Mouse (Mus musculus) adrenal gland (tissue): Measurements from ENCODE around the gene Pde4b.

ENCODE experiments used
- intact Hi-C: fragments of 180-260 bp; cut with DNase I; formaldehyde crosslinking; loops from one replicate; pipeline ENCODE4 v1.15.1; 2025

The Pde4b gene

GRCm38 (mm10) chr4:102531729-102532128, 444.4 kb downstream of the Pde4b start:
- intact Hi-C loops = no loop called here

GRCm38 (mm10) chr4:102533183-102534048, 446.1 kb downstream of the Pde4b start:
- intact Hi-C loops = no loop called here

GRCm38 (mm10) chr4:102534049-102534730, 446.8 kb downstream of the Pde4b start:
- intact Hi-C loops = no loop called here

- intact Hi-C loops = no loop called here
Measured at GRCm38 (mm10) chr4:102535886-102536285, 448.5 kb downstream of the Pde4b start.

GRCm38 (mm10) chr4:102538266-102538665, 450.9 kb downstream of the Pde4b start:
- intact Hi-C loops = no loop called here

GRCm38 (mm10) chr4:102538793-102539192, 451.4 kb downstream of the Pde4b start:
- intact Hi-C loops = no loop called here

GRCm38 (mm10) chr4:102539598-102540180, 452.3 kb downstream of the Pde4b start:
- intact Hi-C loops = no loop called here

- intact Hi-C loops = no loop called here
Measured at GRCm38 (mm10) chr4:102542976-102543375, 455.6 kb downstream of the Pde4b start.

GRCm38 (mm10) chr4:102545226-102545625, 457.9 kb downstream of the Pde4b start:
- intact Hi-C loops = no loop called here

GRCm38 (mm10) chr4:102555566-102555965, 468.2 kb downstream of the Pde4b start:
- intact Hi-C loops = no loop called here

- intact Hi-C loops = no loop called here
Measured at GRCm38 (mm10) chr4:102557006-102557405, 469.7 kb downstream of the Pde4b start.

GRCm38 (mm10) chr4:102557508-102558220, 470.3 kb downstream of the Pde4b start:
- intact Hi-C loops = no loop called here

- intact Hi-C loops = no loop called here
Measured at GRCm38 (mm10) chr4:102558328-102558727, 471.0 kb downstream of the Pde4b start.

- intact Hi-C loops = no loop called here
Measured at GRCm38 (mm10) chr4:102560676-102561280, 473.4 kb downstream of the Pde4b start.

- intact Hi-C loops = no loop called here
Measured at GRCm38 (mm10) chr4:102563273-102563855, 476.0 kb downstream of the Pde4b start.

GRCm38 (mm10) chr4:102564286-102564685, 476.9 kb downstream of the Pde4b start:
- intact Hi-C loops = no loop called here

GRCm38 (mm10) chr4:102566421-102566820, 479.1 kb downstream of the Pde4b start:
- intact Hi-C loops = no loop called here

GRCm38 (mm10) chr4:102567111-102567510, 479.8 kb downstream of the Pde4b start:
- intact Hi-C loops = no loop called here

GRCm38 (mm10) chr4:102567676-102568254, 480.4 kb downstream of the Pde4b start:
- intact Hi-C loops = no loop called here

- intact Hi-C loops = no loop called here
Measured at GRCm38 (mm10) chr4:102568591-102568990, 481.2 kb downstream of the Pde4b start.
